Mouse (Mus musculus) neural tube, embryonic 15.5 days (tissue): Measurements from ENCODE around the gene Abhd12b. TPM values are rescaled to one million over a fixed set of nuclear protein-coding genes. Genes with fewer than 3 reads are reported as not detected.
"Not testable (repeated sequence)": the region's sequence is repeated elsewhere in the genome, so short reads cannot be mapped to it uniquely, and the experiment has no call there.

ENCODE experiments used
- ATAC-seq: fragments of 200-750 bp; cut with Nextera tagmentation; 2 replicates; pipeline ENCODE4 v1.8.0; 2017; ENCODE audit warnings: mild to moderate bottlenecking, moderate TSS enrichment, moderate library complexity; ENCODE audit not compliant: low FRiP score
- H3K27ac ChIP-seq: fragments of 300-500 bp; sonication (generic); replicated peaks from 2 replicates; pipeline ENCODE4 v1.5.1; 2015; ENCODE audit warnings: mild to moderate bottlenecking, inconsistent platforms
- H3K27me3 ChIP-seq: fragments of 300-500 bp; sonication (generic); replicated peaks from 2 replicates; pipeline ENCODE4 v1.6.1; 2015; ENCODE audit warnings: inconsistent platforms
- H3K36me3 ChIP-seq: fragments of 300-500 bp; sonication (generic); 2 replicates; pipeline ENCODE4 v1.6.1; 2015; ENCODE audit warnings: inconsistent platforms
- H3K4me1 ChIP-seq: fragments of 300-500 bp; sonication (generic); 2 replicates; pipeline ENCODE4 v1.6.1; 2015; ENCODE audit warnings: inconsistent platforms
- H3K4me2 ChIP-seq: fragments of 300-500 bp; sonication (generic); 2 replicates; pipeline ENCODE4 v1.6.1; 2015; ENCODE audit warnings: inconsistent platforms, mild to moderate bottlenecking, moderate library complexity
- H3K4me3 ChIP-seq: fragments of 300-500 bp; sonication (generic); replicated peaks from 2 replicates; pipeline ENCODE4 v1.5.1; 2015; ENCODE audit warnings: mild to moderate bottlenecking, inconsistent platforms
- H3K9ac ChIP-seq: fragments of 300-500 bp; sonication (generic); replicated peaks from 2 replicates; pipeline ENCODE4 v1.6.1; 2015; ENCODE audit warnings: mild to moderate bottlenecking, inconsistent platforms
- H3K9me3 ChIP-seq: fragments of 300-500 bp; sonication (generic); replicated peaks from 2 replicates; pipeline ENCODE4 v1.6.1; 2016; ENCODE audit warnings: inconsistent platforms
- WGBS: fragments of 180-500 bp; shearing (Covaris S2); methylation state at CpG from one replicate; pipeline ENCODE4 v1.1.7; 2015; ENCODE audit warnings: mixed read lengths; 5-methylcytosine and 5-hydroxymethylcytosine counted together
- polyA plus RNA-seq: library from polyadenylated mRNA; unstranded; fragments of >200 nt; fragmentation: Nextera tagmentation; extraction: Ambion mirVana; gene quantifications from 2 replicates; pipeline ENCODE4 v1.2.1, GENCODE M21; 2015

Gene Abhd12b
- polyA plus RNA-seq, 1 experiment from 2014 or later = 0.20 TPM

DNA sequence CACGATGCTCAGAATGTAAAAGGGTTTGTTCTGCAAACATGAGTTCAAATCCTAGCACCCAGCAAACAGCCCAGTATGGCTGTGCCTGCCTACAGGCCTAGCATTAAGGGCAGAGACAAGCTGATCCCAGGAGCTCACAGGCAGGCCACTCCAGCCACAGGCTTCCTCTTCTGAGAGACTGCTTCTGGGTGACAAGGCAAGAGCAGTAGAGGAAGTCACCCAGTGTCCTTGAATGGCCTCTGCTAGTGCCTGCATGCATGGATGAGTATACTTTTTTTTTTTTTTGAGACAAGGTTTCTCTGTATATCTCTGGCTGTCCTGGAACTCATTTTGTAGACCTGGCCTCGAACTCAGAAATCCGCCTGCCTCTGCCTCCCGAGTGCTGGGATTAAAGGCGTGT, 13.4 kb upstream of the Abhd12b start:
- no peak overlapping the region for H3K4me3 ChIP-seq
- peaks cover 8% of the 10 kb centered on the region; the same call in 1 of the 2 replicates for H3K4me1 ChIP-seq
- no peaks in the 10 kb centered on the region for H3K9me3 ChIP-seq
- H3K27me3 ChIP-seq = no peaks in the 10 kb centered on the region
- H3K36me3 ChIP-seq = no peaks in the 10 kb centered on the region
- H3K4me2 ChIP-seq = no peak overlapping the region
- 95% methylated on average over 5 of the region's 5 CpGs for WGBS
- no peak for ATAC-seq
- no peak overlapping the region for H3K27ac ChIP-seq
- H3K9ac ChIP-seq = no peak overlapping the region

GRCm38 (mm10) chr12:70140993-70141576, 12.9 kb upstream of the Abhd12b start:
- Histone ChIP-seq H3K4me2 (no peak overlapping the region), H3K4me3 (no peak overlapping the region), H3K27ac (no peak overlapping the region), H3K36me3 (no peaks in the 10 kb centered on the region), H3K9me3 (no peaks in the 10 kb centered on the region), H3K27me3 (no peaks in the 10 kb centered on the region), H3K4me1 (peaks cover 8% of the 10 kb centered on the region; the same call in 1 of the 2 replicates), H3K9ac (no peak overlapping the region)
- ATAC-seq = no peak
- 95% methylated on average over 5 of the region's 5 CpGs for WGBS

GRCm38 (mm10) chr12:70144106-70144587, 9.8 kb upstream of the Abhd12b start:
- Histone ChIP-seq H3K4me1 (peaks cover 22% of the 10 kb centered on the region), H3K27ac (peak overlapping the region; percentile 45; the same call in 1 of the 2 replicates)
- H3K27me3 ChIP-seq, H3K9ac ChIP-seq, H3K4me3 ChIP-seq, ATAC-seq, H3K36me3 ChIP-seq, H3K9me3 ChIP-seq, H3K4me2 ChIP-seq: not testable (repeated sequence)
- WGBS = 11% methylated on average over 3 of the region's 3 CpGs

GRCm38 (mm10) chr12:70144637-70145448, 9.1 kb upstream of the Abhd12b start:
- Histone ChIP-seq H3K4me1 (peaks cover 22% of the 10 kb centered on the region), H3K4me3 (no peak overlapping the region), H3K27ac (0 out of 2 replicates have a peak overlapping the region, but pooled peaks have one; percentile 35), H3K9me3 (no peaks in the 10 kb centered on the region), H3K4me2 (peak overlapping the region; percentile 29), H3K9ac (no peak overlapping the region), H3K36me3 (no peaks in the 10 kb centered on the region), H3K27me3 (no peaks in the 10 kb centered on the region)
- ATAC-seq = no peak
- WGBS = 43% methylated on average over 20 of the region's 20 CpGs

DNA sequence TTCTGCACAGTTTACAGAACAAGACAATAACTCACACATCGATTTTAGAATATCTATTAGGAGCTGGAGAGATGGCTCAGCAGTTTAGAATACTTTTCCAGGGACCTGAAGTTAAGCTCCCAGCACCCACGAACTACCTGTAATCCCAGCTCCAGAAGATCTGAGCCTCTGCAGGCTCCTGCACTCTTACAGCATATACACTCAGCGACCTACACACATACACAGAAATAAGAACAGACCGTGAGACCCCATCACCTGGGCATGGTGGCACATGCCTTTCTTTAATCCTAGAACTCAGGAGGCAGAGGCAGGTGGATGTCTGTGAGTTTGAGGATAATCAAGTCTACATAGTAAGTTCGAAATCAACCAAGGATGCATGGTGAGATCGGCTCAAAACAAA, 8.4 kb upstream of the Abhd12b start:
- Histone ChIP-seq H3K4me1 (peaks cover 22% of the 10 kb centered on the region), H3K4me3 (no peak overlapping the region), H3K36me3 (no peaks in the 10 kb centered on the region), H3K4me2 (no peak overlapping the region), H3K9me3 (no peaks in the 10 kb centered on the region), H3K9ac (no peak overlapping the region), H3K27me3 (no peaks in the 10 kb centered on the region), H3K27ac (no peak overlapping the region)
- ATAC-seq = no peak
- WGBS = 92% methylated on average over 6 of the region's 6 CpGs

DNA sequence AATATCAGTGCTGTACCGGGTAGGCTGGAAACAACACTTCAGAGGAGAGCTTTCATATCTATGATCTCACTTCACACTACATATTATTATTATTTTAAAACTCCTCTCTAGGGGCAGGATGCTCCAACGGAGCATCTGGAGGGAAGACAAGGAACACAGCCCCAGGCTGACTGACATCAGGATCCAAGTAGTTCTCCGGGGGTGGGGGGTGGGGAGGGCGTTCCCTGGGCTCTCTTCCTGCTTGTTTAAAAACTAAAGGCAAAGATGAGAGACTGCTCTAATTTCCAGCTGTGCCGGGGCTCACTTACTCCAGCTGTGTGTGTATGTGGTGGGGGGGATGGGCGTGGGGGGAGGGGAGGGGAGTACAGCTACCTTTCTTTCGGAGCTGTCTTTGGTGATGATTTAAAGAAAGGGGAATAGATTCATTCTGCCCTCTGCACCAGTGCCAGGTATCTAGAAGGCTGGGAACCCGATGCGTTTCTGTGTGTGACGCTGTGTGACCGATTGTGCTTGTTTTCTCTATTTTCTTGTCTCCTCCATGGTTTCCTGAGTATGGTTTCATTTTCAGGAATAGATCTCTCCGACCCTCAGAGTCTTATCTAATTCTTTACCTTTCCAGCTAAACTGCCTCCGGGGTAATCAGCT, 5.8 kb upstream of the Abhd12b start:
- H3K4me1 ChIP-seq = peaks cover 22% of the 10 kb centered on the region
- H3K4me3 ChIP-seq = peak overlapping the region; percentile 8; the same call in 1 of the 2 replicates
- H3K36me3 ChIP-seq = no peaks in the 10 kb centered on the region
- H3K27me3 ChIP-seq = no peaks in the 10 kb centered on the region
- H3K9me3 ChIP-seq = no peaks in the 10 kb centered on the region
- H3K9ac ChIP-seq = no peak overlapping the region
- 5% methylated on average over 13 of the region's 13 CpGs for WGBS
- H3K27ac ChIP-seq = peak overlapping the region; percentile 48; the same call in 1 of the 2 replicates
- ATAC-seq = 0 out of 2 replicates have a peak, but pooled peaks have one; percentile 27
- peak overlapping the region; percentile 50 for H3K4me2 ChIP-seq

GRCm38 (mm10) chr12:70148631-70149265, 5.2 kb upstream of the Abhd12b start:
- Histone ChIP-seq H3K9ac (no peak overlapping the region), H3K36me3 (no peaks in the 10 kb centered on the region), H3K4me3 (0 out of 2 replicates have a peak overlapping the region, but pooled peaks have one; percentile 8), H3K27ac (peak overlapping the region; percentile 65), H3K9me3 (no peaks in the 10 kb centered on the region), H3K27me3 (no peaks in the 10 kb centered on the region), H3K4me1 (peaks cover 22% of the 10 kb centered on the region), H3K4me2 (peak overlapping the region; percentile 50)
- WGBS = 12% methylated on average over 11 of the region's 11 CpGs
- peak; percentile 70 for ATAC-seq

GRCm38 (mm10) chr12:70156222-70156621, 2.3 kb downstream of the Abhd12b start:
- whole genome bisulfite sequencing = 62% methylated on average over 6 of the region's 6 CpGs
- H3K27ac ChIP-seq = no peak overlapping the region
- H3K9ac ChIP-seq = no peak overlapping the region
- H3K27me3 ChIP-seq = no peaks in the 10 kb centered on the region
- no peak overlapping the region for H3K4me3 ChIP-seq
- H3K4me2 ChIP-seq = no peak overlapping the region
- no peaks in the 10 kb centered on the region for H3K36me3 ChIP-seq
- no peaks in the 10 kb centered on the region for H3K4me1 ChIP-seq
- ATAC-seq = no peak
- H3K9me3 ChIP-seq = no peaks in the 10 kb centered on the region

- H3K27ac ChIP-seq = no peak overlapping the region
- WGBS = 52% methylated on average over 5 of the region's 5 CpGs
- no peaks in the 10 kb centered on the region for H3K27me3 ChIP-seq
- H3K36me3 ChIP-seq = no peaks in the 10 kb centered on the region
- ATAC-seq = no peak
- H3K4me1 ChIP-seq = no peaks in the 10 kb centered on the region
- H3K4me2 ChIP-seq = no peak overlapping the region
- no peak overlapping the region for H3K9ac ChIP-seq
- H3K9me3 ChIP-seq = no peaks in the 10 kb centered on the region
- H3K4me3 ChIP-seq = no peak overlapping the region
These were observed 3.5 kb downstream of the Abhd12b start for GRCm38 (mm10) chr12:70157292-70158066.

GRCm38 (mm10) chr12:70161057-70161456, 7.1 kb downstream of the Abhd12b start:
- Histone ChIP-seq H3K4me3 (no peak overlapping the region), H3K9ac (no peak overlapping the region), H3K9me3 (no peaks in the 10 kb centered on the region), H3K4me2 (no peak overlapping the region), H3K27ac (no peak overlapping the region), H3K27me3 (no peaks in the 10 kb centered on the region), H3K36me3 (no peaks in the 10 kb centered on the region), H3K4me1 (no peaks in the 10 kb centered on the region)
- WGBS = 77% methylated on average over 5 of the region's 5 CpGs
- ATAC-seq = no peak

DNA sequence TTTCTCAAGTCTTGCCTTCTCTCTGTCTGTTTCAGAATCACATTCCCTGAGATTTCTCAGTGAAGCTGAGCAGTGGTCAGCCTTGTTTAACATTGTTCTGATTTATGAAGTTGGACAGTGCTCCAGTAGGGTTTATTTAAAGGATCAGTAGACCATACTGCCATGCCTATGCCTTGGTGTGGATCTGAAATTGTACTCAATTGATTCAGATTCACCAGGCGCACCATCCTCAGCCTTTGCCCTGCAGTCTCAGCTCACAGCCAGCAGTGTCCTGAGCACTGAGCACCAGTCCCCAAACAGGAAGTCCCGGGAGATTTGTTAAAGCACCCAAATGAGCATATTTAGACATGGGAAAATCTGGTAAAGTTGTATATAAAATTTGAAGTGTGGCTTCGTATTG, 10.8 kb downstream of the Abhd12b start:
- no peaks in the 10 kb centered on the region for H3K36me3 ChIP-seq
- H3K9ac ChIP-seq = no peak overlapping the region
- H3K4me2 ChIP-seq = no peak overlapping the region
- no peak overlapping the region for H3K27ac ChIP-seq
- H3K27me3 ChIP-seq = no peaks in the 10 kb centered on the region
- H3K4me1 ChIP-seq = no peaks in the 10 kb centered on the region
- H3K9me3 ChIP-seq = no peaks in the 10 kb centered on the region
- no peak for ATAC-seq
- WGBS = 88% methylated on average over 3 of the region's 3 CpGs
- no peak overlapping the region for H3K4me3 ChIP-seq
